Mouse (Mus musculus) limb, embryonic 10.5 days (tissue): ENCODE measurements around the gene Traf3ip1. TPM values are rescaled to one million over a fixed set of nuclear protein-coding genes. Genes with fewer than 3 reads are reported as not detected.

Source experiments
- DNase-seq: peaks from one replicate; pipeline ENCODE4 v3.0.0-alpha.2; 2017; ENCODE audit warnings: low spot score
- H3K27ac ChIP-seq: fragments of 300-500 bp; sonication (generic); 2 replicates; pipeline ENCODE4 v1.5.1; 2016; ENCODE audit warnings: mild to moderate bottlenecking
- H3K27me3 ChIP-seq: fragments of 300-500 bp; sonication (generic); 2 replicates; pipeline ENCODE4 v1.6.1; 2016; ENCODE audit warnings: low read depth, mild to moderate bottlenecking; ENCODE audit not compliant: poor library complexity, severe bottlenecking
- H3K36me3 ChIP-seq: fragments of 300-500 bp; sonication (generic); 2 replicates; pipeline ENCODE4 v1.6.1; 2016; ENCODE audit warnings: mild to moderate bottlenecking, moderate library complexity
- H3K4me1 ChIP-seq: fragments of 300-500 bp; sonication (generic); 2 replicates; pipeline ENCODE4 v1.6.1; 2016
- H3K4me3 ChIP-seq: fragments of 300-500 bp; sonication (generic); 2 replicates; pipeline ENCODE4 v1.5.1; 2016; ENCODE audit warnings: mild to moderate bottlenecking, moderate library complexity
- H3K9me3 ChIP-seq: fragments of 300-500 bp; sonication (generic); replicated peaks from 2 replicates; pipeline ENCODE4 v1.6.1; 2016; ENCODE audit warnings: mild to moderate bottlenecking
- WGBS: fragments of 180-500 bp; shearing (Covaris S2); methylation state at CpG from one replicate; pipeline ENCODE4 v1.1.7; 2016; 5-methylcytosine and 5-hydroxymethylcytosine counted together
- polyA plus RNA-seq: library from polyadenylated mRNA; unstranded; fragments of >200 nt; fragmentation: Nextera tagmentation; extraction: Ambion mirVana; gene quantifications from 2 replicates; pipeline ENCODE4 v1.2.1, GENCODE M21; 2016

The Traf3ip1 gene
- polyA plus RNA-seq, 1 experiment from 2014 or later = 12.9 TPM

DNA sequence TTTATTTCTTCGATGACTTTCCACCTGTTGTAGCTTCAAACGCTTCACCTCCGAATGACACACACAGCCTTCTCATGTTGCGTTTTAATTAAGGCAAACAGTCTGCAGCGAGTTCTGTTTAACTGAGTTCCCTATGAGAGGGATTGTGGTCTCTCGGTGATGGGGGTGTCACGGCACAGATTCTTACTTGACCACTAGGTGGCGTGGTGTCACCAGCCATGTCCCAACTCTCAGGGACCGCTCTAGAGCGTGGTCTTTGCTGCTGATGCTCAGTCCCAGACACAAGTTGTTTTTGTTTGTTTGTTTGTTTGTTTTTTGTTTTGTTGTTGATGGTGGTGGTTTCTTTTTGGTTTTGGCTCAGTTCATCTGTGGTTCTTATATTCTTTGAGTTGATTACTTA is 29.3 kb downstream of the Traf3ip1 start:
- no peak overlapping the region for H3K4me3 ChIP-seq
- H3K27me3 ChIP-seq = no peaks in the 10 kb centered on the region
- no peaks in the 10 kb centered on the region for H3K4me1 ChIP-seq
- H3K27ac ChIP-seq = no peak overlapping the region
- 15% methylated on average over 10 of the region's 10 CpGs for WGBS
- no peaks in the 10 kb centered on the region for H3K9me3 ChIP-seq
- peaks cover 81% of the 10 kb centered on the region for H3K36me3 ChIP-seq
- peak; percentile 77 for DNase-seq

DNA sequence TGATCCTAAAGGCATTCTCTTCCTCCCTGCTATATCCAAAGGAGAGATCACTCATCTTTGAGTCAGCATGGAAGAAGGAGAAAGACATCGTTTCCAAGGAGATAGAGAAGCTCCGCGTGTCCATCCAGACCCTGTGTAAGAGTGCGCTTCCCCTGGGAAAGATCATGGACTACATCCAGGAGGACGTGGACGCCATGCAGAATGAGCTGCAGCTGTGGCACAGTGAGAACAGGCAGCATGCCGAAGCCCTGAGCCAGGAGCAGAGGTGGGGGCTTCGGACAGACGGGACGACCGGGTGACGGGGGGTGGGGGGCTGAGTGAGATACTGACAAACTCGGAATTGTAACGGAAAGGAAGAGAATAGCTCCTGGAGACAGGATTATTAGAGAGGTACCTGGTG is 31.4 kb downstream of the Traf3ip1 start:
- Histone ChIP-seq H3K27me3 (no peaks in the 10 kb centered on the region), H3K36me3 (peaks cover 72% of the 10 kb centered on the region), H3K4me1 (no peaks in the 10 kb centered on the region), H3K9me3 (no peaks in the 10 kb centered on the region), H3K4me3 (no peak overlapping the region), H3K27ac (no peak overlapping the region)
- WGBS = 88% methylated on average over 14 of the region's 14 CpGs
- DNase-seq = no peak

DNA sequence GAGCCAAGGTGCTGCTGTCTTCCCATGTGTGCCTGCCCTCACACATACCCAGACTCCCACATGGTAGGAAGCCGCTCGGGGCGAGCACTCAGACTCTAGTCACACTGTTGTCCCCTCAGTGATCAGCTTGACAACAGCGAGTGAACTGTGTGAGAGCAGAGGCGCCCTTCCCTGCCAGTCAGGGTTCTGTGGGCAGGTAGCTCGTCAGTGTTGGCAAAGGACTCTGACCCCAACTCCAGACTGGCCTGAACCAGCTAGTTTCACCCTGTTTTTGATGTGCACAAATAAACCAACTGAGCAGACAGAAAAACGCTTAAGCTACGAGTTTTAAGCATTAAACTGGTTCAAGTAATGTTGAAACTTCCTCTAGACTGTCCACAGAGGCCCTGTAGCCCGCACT is 35.7 kb downstream of the Traf3ip1 start:
- no peaks in the 10 kb centered on the region for H3K9me3 ChIP-seq
- 0 out of 2 replicates have a peak, but pooled peaks cover 3% of the 10 kb centered on the region for H3K4me1 ChIP-seq
- no peak for DNase-seq
- H3K27me3 ChIP-seq = no peaks in the 10 kb centered on the region
- peaks cover 49% of the 10 kb centered on the region for H3K36me3 ChIP-seq
- 88% methylated on average over 9 of the region's 9 CpGs for WGBS
- H3K4me3 ChIP-seq = no peak overlapping the region
- H3K27ac ChIP-seq = no peak overlapping the region

DNA sequence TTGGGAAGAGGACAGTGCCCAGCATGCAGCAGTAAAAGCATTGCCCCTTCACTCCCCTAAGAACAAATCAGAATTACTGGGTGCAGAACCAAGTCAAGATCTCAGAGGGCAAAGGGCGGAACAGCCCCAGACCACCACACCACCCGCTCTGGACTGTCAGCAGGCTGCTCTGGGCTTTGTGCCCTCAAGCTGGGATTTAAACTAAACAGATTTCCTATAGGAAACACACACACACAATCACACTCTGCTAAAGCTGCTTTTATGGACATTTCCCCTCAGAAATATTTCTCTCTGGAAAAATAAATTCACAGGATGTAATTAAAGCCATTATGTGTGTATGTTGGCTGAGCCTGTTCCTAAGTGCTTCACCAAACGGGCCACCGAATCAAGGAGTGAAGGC is 37.8 kb downstream of the Traf3ip1 start:
- H3K27ac ChIP-seq = no peak overlapping the region
- H3K9me3 ChIP-seq = no peaks in the 10 kb centered on the region
- DNase-seq = no peak
- H3K27me3 ChIP-seq = peaks cover 17% of the 10 kb centered on the region
- 0 out of 2 replicates have a peak, but pooled peaks cover 3% of the 10 kb centered on the region for H3K4me1 ChIP-seq
- WGBS = 98% methylated on average over 4 of the region's 4 CpGs
- peaks cover 28% of the 10 kb centered on the region for H3K36me3 ChIP-seq
- no peak overlapping the region for H3K4me3 ChIP-seq

DNA sequence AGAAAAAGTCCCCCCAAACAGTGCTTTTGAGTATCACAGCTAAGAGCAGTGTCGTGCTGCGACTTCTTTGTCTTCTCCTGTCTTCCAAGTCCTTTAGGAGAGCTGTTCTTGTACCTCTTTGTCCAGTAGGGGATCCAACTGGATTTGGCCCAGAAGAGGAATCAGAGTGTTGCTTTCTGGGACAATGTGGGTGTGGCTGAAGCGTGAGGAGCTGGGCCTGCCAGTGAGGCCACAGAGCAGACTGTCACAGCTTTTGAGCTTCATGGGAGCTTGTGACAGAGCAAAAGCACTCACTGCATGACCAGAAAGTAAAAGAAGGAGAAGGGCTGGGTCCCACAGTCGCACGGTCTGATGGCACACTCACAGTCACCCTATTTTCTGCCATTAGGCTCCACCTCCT is 38.4 kb downstream of the Traf3ip1 start:
- Histone ChIP-seq H3K36me3 (peaks cover 22% of the 10 kb centered on the region), H3K9me3 (no peaks in the 10 kb centered on the region), H3K4me1 (0 out of 2 replicates have a peak, but pooled peaks cover 3% of the 10 kb centered on the region), H3K27ac (peak overlapping the region; percentile 10; the same call in 1 of the 2 replicates), H3K27me3 (peaks cover 23% of the 10 kb centered on the region), H3K4me3 (no peak overlapping the region)
- WGBS = 92% methylated on average over 5 of the region's 5 CpGs
- no peak for DNase-seq

DNA sequence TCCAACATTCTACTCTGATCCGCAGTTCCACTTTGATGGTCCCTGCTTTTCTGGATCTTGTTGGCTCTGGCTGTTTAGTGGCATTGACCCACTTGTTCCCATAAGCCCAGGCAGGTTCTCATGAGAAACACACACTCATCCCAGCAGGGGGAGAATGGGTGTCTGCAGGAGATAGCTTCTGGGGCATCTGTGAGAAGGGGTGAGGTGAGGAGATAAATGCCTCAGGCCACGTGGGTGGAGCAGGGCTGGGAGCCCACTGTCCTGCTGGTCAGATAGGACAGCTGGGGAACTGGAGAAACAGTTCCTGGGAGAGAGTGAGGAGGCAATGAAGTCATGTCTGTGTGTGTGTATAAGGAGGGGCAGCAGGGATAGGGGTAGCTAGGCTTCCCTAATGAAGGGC is 39.0 kb downstream of the Traf3ip1 start:
- peaks cover 29% of the 10 kb centered on the region for H3K27me3 ChIP-seq
- 0 out of 2 replicates have a peak, but pooled peaks cover 3% of the 10 kb centered on the region for H3K4me1 ChIP-seq
- no peak for DNase-seq
- H3K36me3 ChIP-seq = peaks cover 16% of the 10 kb centered on the region
- H3K27ac ChIP-seq = peak overlapping the region; percentile 10; the same call in 1 of the 2 replicates
- 54% methylated on average over 2 of the region's 2 CpGs for WGBS
- no peak overlapping the region for H3K4me3 ChIP-seq
- no peaks in the 10 kb centered on the region for H3K9me3 ChIP-seq

DNA sequence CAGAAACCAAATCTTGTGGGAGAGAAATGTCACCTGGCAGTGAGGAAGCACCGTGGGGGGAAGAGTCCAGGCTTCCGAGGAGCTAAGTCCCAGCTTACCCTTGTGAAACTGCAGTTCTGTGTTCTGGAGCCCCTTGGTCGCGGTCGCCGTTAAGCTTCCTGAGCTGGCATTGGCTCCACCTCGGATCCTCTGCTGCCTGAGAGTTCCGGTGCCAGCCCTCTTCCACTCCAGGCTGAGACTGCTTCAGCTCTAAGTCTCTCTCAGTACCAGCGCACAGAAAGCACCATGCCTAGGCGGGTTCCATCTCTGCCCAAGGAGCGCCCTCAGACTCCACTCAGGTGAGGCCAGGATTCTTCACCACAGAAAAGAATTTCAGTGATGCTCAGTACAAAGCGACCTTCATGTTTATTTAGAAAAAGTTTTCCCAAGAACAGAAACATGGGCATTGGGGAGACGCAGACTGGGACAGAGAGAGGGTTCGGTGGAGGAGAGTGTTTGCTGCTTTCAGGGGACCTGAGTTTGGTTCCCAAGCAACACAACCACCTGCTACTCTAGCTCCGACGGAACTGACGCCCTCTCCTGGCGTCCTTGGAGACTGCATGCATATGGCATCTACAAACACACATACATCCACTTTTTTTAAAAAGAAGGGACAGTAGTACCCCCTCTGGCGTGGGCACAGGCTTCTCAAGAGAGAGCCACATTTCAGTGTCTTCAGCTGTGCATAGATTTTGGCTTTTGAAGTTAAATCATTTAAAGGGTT is 39.7 kb downstream of the Traf3ip1 start:
- no peak overlapping the region for H3K27ac ChIP-seq

DNA sequence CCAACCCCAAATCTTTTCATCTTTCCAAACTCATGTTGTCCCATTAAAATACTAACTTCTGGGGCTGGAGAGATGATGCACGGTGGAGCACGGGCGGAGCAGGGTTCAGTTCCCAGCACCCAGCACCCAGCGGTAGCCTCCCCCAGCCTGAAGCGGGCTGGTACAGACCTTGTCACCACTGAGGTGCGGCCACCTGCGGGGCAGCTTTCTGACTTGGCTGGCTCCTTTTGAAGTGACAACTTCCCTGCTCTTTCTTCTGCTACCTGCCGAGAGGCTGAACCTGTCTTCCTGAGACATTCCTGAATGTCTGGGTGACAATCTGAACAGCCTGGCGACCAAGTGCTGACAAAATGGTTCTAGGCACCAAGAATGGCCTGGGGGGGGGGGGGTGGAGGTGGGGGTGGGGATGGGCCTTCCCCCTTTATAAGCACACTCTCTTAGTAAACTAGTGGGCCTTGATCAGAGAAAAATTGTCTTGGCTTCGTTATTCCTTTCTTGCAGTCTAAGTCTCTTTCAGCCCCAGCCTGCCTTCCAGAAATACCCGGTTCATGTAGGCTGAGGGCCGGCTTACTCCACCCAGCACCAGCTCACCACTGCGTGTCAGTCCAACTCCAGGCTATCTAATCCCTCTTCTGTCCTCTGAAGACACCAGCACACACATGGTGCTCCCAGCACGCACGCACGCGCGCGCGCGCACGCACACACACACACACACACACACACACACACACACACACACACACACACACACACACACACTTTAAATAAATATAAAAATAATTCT is 43.5 kb downstream of the Traf3ip1 start:
- Histone ChIP-seq H3K4me1 (peaks cover 22% of the 10 kb centered on the region), H3K36me3 (no peaks in the 10 kb centered on the region), H3K4me3 (no peak overlapping the region), H3K27me3 (peaks cover 47% of the 10 kb centered on the region), H3K27ac (no peak overlapping the region), H3K9me3 (no peaks in the 10 kb centered on the region)
- WGBS = 23% methylated on average over 22 of the region's 22 CpGs
- DNase-seq = no peak

More for the DNA sequence above, 39.7 kb downstream of the Traf3ip1 start:
- Histone ChIP-seq H3K36me3 (peaks cover 12% of the 10 kb centered on the region), H3K4me1 (0 out of 2 replicates have a peak, but pooled peaks cover 3% of the 10 kb centered on the region), H3K27me3 (peaks cover 36% of the 10 kb centered on the region), H3K9me3 (no peaks in the 10 kb centered on the region), H3K4me3 (no peak overlapping the region)
- 75% methylated on average over 19 of the region's 19 CpGs for WGBS
- no peak for DNase-seq

DNA sequence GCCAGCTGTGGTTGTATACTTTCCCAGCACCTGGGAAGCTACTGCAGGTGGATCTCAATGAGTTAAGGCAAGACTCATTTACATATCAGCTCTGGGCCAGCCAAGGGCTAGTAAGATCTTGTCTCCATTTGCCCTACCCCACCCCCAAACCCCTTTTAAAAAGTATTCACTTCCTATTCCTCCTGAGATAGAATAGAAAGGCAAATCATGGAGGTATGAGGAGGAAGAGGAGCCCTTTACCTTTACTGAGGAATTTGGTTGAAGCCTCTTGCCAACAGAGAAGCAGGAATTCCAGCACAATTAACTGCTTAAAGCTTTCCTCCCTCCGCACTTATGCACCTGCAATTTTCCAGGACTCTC is 44.1 kb downstream of the Traf3ip1 start:
- no peaks in the 10 kb centered on the region for H3K9me3 ChIP-seq
- no peak overlapping the region for H3K4me3 ChIP-seq
- H3K27ac ChIP-seq = no peak overlapping the region
- peaks cover 47% of the 10 kb centered on the region for H3K27me3 ChIP-seq
- H3K36me3 ChIP-seq = no peaks in the 10 kb centered on the region
- DNase-seq = no peak
- WGBS = 47% methylated on average over 1 of the region's 1 CpGs
- H3K4me1 ChIP-seq = peaks cover 20% of the 10 kb centered on the region

DNA sequence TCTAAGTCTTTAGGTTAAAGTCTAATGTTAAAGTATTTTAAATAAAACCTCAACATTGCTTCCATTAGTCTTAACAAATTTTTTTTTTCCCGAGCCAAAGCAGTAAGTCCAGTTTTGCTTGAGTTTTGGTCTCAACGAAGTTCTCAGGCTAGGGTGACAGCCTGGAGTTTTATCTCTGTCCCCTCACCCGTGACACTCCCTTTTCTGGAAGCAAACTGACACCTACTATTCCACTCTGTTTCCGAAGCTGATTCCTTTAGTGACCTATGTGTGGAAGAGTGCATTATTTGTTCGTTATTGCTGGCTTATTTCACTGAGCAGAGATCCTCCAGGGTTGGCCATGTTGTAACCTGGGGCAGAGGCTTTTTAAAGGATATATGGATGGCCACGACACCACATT is 44.8 kb downstream of the Traf3ip1 start:
- peaks cover 20% of the 10 kb centered on the region for H3K4me1 ChIP-seq
- H3K27ac ChIP-seq = no peak overlapping the region; the same call in 1 of the 2 replicates
- H3K9me3 ChIP-seq = no peaks in the 10 kb centered on the region
- peak overlapping the region; percentile 90 for H3K4me3 ChIP-seq
- no peaks in the 10 kb centered on the region for H3K36me3 ChIP-seq
- DNase-seq = no peak
- 32% methylated on average over 6 of the region's 6 CpGs for WGBS
- H3K27me3 ChIP-seq = peaks cover 47% of the 10 kb centered on the region

DNA sequence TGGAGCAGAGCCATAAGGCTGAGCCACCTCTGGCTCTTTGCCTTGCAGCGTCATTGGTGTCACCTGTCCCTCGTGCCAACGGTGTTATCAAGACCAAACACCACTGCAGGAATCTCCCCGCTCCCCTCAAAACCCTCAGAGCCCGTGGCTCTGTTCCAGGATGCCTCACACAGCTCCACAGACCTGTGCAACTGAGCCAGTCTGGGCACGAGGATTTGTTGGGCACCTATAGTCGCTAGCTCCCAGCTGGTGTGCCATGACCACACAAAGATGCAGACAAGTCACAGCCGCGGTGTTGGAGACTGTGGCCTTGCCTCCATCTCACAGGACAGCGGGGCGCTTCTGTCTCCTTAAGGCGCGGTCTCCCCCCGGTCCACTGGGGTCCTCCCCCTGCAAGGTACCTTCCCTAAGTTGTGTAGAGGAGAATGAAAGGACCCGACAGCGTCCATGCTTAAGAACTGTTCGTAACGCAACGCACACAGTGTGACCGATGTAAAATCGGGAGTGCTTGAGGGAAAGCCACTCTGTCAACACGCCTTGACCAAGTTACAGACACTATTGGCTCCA is 45.3 kb downstream of the Traf3ip1 start:
- Histone ChIP-seq H3K4me1 (peaks cover 20% of the 10 kb centered on the region), H3K4me3 (peak overlapping the region; percentile 90), H3K9me3 (no peaks in the 10 kb centered on the region), H3K36me3 (peaks cover 4% of the 10 kb centered on the region; the same call in 1 of the 2 replicates), H3K27me3 (peaks cover 47% of the 10 kb centered on the region), H3K27ac (peak overlapping the region; percentile 79; the same call in 1 of the 2 replicates)
- peak; percentile 51 for DNase-seq
- 4% methylated on average over 22 of the region's 22 CpGs for WGBS

DNA sequence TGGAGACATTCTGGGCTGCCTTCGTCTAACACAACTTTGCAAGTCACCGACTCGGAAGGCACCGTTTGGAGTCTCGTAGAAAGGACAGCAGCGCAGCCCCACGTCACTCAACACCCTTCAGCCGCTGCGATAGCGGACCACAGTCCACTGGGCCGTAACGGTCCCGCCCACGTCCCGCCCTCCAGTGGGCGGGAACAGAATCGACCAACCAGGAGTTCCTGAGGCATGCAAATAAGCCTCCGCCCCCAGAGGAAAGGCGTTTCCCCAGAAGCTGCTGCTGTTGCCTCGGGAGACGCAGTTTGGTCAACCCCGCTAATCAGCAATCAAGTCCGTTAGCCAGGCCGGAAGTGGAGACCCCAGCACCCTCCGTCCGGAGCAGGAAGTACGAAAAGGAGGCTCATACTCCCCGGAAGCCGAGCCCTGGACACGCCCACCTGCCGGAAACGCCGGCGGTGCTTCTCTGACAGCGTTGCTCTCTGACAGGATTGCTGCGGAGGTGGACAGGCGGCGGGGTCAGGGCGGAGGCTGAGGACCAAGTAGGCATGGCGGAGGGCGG is 45.9 kb downstream of the Traf3ip1 start, which contains the start of gene Asb1:
Gene Asb1 (plus strand): TSS at position 274 of the 556 bp plus-strand sequence.
- Histone ChIP-seq H3K27ac (peak within 1 kb of the TSS; percentile 79), H3K4me1 (peaks cover 20% of the 10 kb centered on the region), H3K36me3 (peaks cover 9% of the 10 kb centered on the region; the same call in 1 of the 2 replicates), H3K4me3 (peak within 1 kb of the TSS; percentile 90), H3K27me3 (peaks cover 47% of the 10 kb centered on the region), H3K9me3 (no peaks in the 10 kb centered on the region)
- DNase-seq = peak; percentile 96
- WGBS = under 1% methylated on average over 41 of the region's 41 CpGs
